Mouse (Mus musculus) stomach, embryonic 14.5 days (tissue): ENCODE results near the gene Gm11060. TPM values are rescaled to one million over a fixed set of nuclear protein-coding genes. Genes with fewer than 3 reads are reported as not detected.
A peak's percentile ranks its signal among the peaks of the same experiment; 100 is the strongest.

Experiments used
- ATAC-seq: fragments of 200-750 bp; cut with Nextera tagmentation; 2 replicates; pipeline ENCODE4 v1.8.0; 2017; ENCODE audit warnings: low read depth, moderate TSS enrichment; ENCODE audit not compliant: insufficient number of reproducible peaks, insufficient read depth, low FRiP score
- H3K27ac ChIP-seq: fragments of 300-500 bp; sonication (generic); 2 replicates; pipeline ENCODE4 v1.5.1; 2014; ENCODE audit warnings: mild to moderate bottlenecking, low read length, moderate library complexity, mixed read lengths
- H3K27me3 ChIP-seq: fragments of 300-500 bp; sonication (generic); 2 replicates; pipeline ENCODE4 v1.6.1; 2014; ENCODE audit warnings: low read length, control low read depth, mixed read lengths; ENCODE audit not compliant: control insufficient read depth, insufficient read depth
- H3K36me3 ChIP-seq: fragments of 300-500 bp; sonication (generic); 2 replicates; pipeline ENCODE4 v1.6.1; 2014; ENCODE audit warnings: mild to moderate bottlenecking, control low read depth, low read length, moderate library complexity, mixed read lengths; ENCODE audit not compliant: control insufficient read depth, insufficient read depth
- H3K4me1 ChIP-seq: fragments of 300-500 bp; sonication (generic); 2 replicates; pipeline ENCODE4 v1.6.1; 2014; ENCODE audit warnings: low read length, control low read depth, mixed read lengths; ENCODE audit not compliant: control insufficient read depth, insufficient read depth
- H3K4me2 ChIP-seq: fragments of 300-500 bp; sonication (generic); replicated peaks from 2 replicates; pipeline ENCODE4 v1.6.1; 2014; ENCODE audit warnings: low read depth, low read length, control low read depth
- H3K4me3 ChIP-seq: fragments of 300-500 bp; sonication (generic); 2 replicates; pipeline ENCODE4 v1.5.1; 2014; ENCODE audit warnings: low read depth, low read length, control low read depth
- H3K9ac ChIP-seq: fragments of 300-500 bp; sonication (generic); replicated peaks from 2 replicates; pipeline ENCODE4 v1.6.1; 2014; ENCODE audit warnings: low read depth, mild to moderate bottlenecking, control low read depth, low read length, moderate library complexity, mixed read lengths
- H3K9me3 ChIP-seq: fragments of 300-500 bp; sonication (generic); 2 replicates; pipeline ENCODE4 v1.6.1; 2016; ENCODE audit warnings: low read depth, low read length, control low read depth; ENCODE audit not compliant: control insufficient read depth
- WGBS: fragments of 180-500 bp; shearing (Covaris S2); extraction: QIAGEN DNeasy Blood & Tissue Kit; methylation state at CpG from one replicate; pipeline ENCODE4 v1.1.7; 2014; 5-methylcytosine and 5-hydroxymethylcytosine counted together
- polyA plus RNA-seq: library from polyadenylated mRNA; unstranded; fragments of >200 nt; fragmentation: Nextera tagmentation; extraction: Ambion mirVana; gene quantifications from 2 replicates; pipeline ENCODE4 v1.2.1, GENCODE M21; 2014

Gene Gm11060
- polyA plus RNA-seq, 1 experiment from 2014 or later, result not detected

DNA sequence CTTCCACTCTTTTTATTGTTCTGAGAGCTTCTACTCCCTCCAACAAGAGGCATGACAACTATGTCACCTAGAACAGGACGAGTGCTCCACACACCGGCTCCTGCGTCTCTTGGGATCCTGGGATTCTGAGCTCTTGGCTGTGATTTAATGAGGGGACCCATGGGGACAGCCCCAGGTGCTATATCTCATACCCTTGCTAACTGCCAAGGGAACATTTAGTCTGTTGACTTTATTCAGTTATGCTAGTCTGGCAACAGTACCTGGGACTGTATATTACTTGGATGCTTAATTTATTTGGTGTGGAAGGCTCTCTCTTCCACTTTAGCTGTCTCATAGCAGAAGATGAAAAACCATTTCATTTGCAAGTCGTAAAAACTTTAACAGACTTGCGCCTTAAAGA, 16.0 kb upstream of the Gm11060 start:
- H3K27ac ChIP-seq, result no peak overlapping the region
- no peaks in the 10 kb centered on the region for H3K9me3 ChIP-seq
- H3K36me3 ChIP-seq, result no peaks in the 10 kb centered on the region
- 0 out of 2 replicates have a peak, but pooled peaks cover 3% of the 10 kb centered on the region for H3K4me1 ChIP-seq
- no peaks in the 10 kb centered on the region for H3K27me3 ChIP-seq
- no peak overlapping the region for H3K9ac ChIP-seq
- no peak overlapping the region for H3K4me2 ChIP-seq
- WGBS, result 67% methylated on average over 5 of the region's 5 CpGs
- H3K4me3 ChIP-seq, result no peak overlapping the region
- ATAC-seq, result no peak

DNA sequence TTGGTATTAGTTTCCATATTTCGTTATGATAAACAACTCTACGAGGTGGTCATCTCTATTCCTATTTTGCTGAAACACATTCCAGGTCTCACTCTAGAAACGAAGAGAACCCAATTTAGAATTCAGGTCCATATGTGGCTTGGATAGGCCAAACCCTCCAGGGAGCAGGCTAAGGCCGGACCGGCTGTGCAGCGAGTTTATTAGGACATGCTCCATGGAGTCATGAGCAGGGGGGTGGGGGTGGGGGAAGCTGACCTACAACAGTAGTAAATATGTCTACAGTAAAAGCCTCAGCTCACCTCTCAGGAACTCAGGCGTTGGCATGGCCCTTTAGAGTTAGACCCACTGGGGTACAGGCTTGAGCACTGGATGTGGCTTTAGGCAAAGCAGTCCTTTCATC, 14.7 kb upstream of the Gm11060 start:
- Histone ChIP-seq H3K27ac (no peak overlapping the region), H3K4me2 (no peak overlapping the region), H3K4me3 (no peak overlapping the region), H3K9me3 (no peaks in the 10 kb centered on the region), H3K4me1 (0 out of 2 replicates have a peak, but pooled peaks cover 3% of the 10 kb centered on the region), H3K27me3 (no peaks in the 10 kb centered on the region), H3K9ac (no peak overlapping the region), H3K36me3 (no peaks in the 10 kb centered on the region)
- WGBS, result 93% methylated on average over 7 of the region's 7 CpGs
- no peak for ATAC-seq

DNA sequence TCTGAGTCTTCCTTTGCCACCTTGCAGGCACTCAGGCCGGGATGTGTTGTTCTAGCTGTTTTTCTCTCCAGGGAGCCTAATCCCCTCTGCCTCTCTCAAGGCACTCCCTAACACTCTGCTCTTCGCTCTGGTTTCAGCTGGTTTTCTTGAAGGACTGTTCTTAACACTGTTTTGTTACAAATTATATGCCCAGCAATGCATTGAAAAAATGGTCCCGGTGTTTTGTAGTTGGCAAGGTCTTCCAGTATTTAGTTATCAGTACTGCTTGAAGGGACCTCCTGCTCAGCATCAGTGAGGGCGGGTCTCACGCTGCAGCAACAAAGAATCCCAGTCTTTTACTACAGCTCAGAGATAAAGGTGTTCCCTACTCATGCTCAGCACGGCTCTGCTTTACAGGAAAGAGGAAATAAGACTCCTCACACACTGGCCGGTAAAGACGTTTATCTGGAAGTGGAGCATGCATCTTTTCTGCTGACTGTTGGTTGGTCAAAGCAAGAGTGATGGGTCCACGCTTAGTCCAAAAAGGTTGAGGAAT, 9.5 kb upstream of the Gm11060 start:
- no peaks in the 10 kb centered on the region for H3K9me3 ChIP-seq
- H3K4me1 ChIP-seq, result no peaks in the 10 kb centered on the region
- ATAC-seq, result no peak
- no peaks in the 10 kb centered on the region for H3K27me3 ChIP-seq
- H3K4me2 ChIP-seq, result no peak overlapping the region
- H3K36me3 ChIP-seq, result no peaks in the 10 kb centered on the region
- H3K9ac ChIP-seq, result no peak overlapping the region
- no peak overlapping the region for H3K27ac ChIP-seq
- H3K4me3 ChIP-seq, result no peak overlapping the region
- 33% methylated on average over 9 of the region's 9 CpGs for WGBS

DNA sequence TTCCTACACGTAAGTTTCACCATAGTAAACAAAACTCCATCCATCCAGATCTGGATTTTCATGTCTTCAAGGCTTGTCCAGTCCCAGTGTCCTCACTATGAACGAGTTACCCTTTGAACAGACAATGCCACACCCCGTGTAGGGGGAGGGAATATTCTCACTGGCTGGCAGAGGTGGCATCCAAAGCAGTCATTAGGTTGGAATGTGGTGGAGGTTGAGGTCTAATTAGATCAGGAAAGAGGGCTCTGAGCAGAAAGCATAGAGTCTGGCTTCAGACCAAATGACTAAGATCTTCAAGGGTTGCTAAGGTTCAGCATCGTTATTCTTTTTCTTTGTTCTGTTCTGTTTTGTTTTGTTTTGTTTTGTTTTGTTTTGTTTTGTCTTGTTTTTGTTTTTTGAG, 7.8 kb upstream of the Gm11060 start:
- Histone ChIP-seq H3K36me3 (no peaks in the 10 kb centered on the region), H3K4me1 (peaks cover 8% of the 10 kb centered on the region), H3K27me3 (no peaks in the 10 kb centered on the region), H3K4me3 (no peak overlapping the region), H3K9me3 (no peaks in the 10 kb centered on the region), H3K4me2 (no peak overlapping the region), H3K27ac (no peak overlapping the region), H3K9ac (no peak overlapping the region)
- ATAC-seq, result no peak
- 83% methylated on average over 4 of the region's 4 CpGs for WGBS

DNA sequence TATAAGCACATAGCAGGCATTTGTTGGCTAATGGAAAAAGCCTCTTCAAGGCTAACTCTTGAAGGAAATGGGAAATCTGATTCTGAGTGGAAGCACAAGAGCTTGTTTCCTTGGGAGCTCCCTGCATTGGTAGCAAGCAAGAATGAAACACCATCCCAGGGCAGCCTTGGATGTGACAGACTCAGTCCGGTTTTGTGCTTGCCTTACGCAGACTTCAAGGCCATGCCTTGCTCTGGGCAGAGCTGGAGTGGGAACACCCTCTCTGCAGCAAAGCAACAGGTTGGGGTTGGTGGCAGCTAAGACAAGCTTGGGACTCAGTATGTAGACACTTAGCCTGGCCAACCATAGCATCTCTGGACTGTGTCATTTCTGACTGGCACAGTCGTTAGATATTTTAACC, 5.7 kb upstream of the Gm11060 start:
- Histone ChIP-seq H3K27me3 (no peaks in the 10 kb centered on the region), H3K4me1 (peaks cover 20% of the 10 kb centered on the region), H3K4me2 (no peak overlapping the region), H3K36me3 (no peaks in the 10 kb centered on the region), H3K9me3 (no peaks in the 10 kb centered on the region), H3K27ac (no peak overlapping the region), H3K4me3 (no peak overlapping the region), H3K9ac (no peak overlapping the region)
- 90% methylated on average over 3 of the region's 3 CpGs for WGBS
- no peak for ATAC-seq

DNA sequence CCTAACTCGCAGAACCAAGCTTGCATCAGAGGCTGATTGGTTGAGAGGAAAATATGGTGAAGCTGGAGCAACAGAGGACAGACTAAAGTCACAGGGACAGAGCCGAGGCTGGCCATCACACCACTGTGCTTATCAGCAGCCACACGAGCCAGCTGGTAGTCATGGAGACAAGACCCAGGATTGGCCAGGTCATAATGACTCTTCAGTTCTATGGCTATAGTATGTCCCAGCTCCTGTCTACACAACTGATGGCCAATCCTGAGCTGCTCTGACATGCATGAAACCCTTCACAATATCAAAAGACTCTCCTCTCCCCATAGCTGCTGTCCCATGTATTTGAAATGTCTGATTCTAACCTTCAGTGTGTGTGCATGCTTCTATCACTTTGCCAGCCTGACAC, 3.8 kb upstream of the Gm11060 start:
- H3K4me1 ChIP-seq, result peaks cover 20% of the 10 kb centered on the region
- no peak overlapping the region for H3K4me2 ChIP-seq
- no peaks in the 10 kb centered on the region for H3K9me3 ChIP-seq
- H3K36me3 ChIP-seq, result no peaks in the 10 kb centered on the region
- WGBS, result 83% methylated on average over 3 of the region's 3 CpGs
- H3K9ac ChIP-seq, result no peak overlapping the region
- H3K4me3 ChIP-seq, result no peak overlapping the region
- no peak overlapping the region for H3K27ac ChIP-seq
- no peaks in the 10 kb centered on the region for H3K27me3 ChIP-seq
- ATAC-seq, result no peak

DNA sequence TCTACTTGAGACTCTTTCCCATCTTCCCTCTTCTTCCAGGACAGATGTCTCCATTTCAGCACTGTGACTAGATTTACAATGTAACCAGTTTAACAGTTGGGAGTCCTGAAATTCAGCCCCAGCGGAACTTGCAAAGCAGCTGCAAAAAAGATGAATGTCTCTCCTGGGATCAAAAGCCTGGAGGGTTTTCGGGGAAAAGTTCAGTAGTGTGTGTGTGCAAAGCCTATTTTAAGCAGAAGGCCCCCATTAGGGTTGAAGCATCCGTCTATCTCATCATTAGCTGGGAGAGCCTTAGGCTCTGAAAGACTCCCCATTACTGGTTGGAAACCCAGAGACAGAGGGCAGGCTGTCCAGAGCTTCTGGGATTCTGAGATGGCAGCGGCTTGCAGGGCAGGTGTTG, 2.7 kb upstream of the Gm11060 start:
- Histone ChIP-seq H3K36me3 (no peaks in the 10 kb centered on the region), H3K27ac (peak overlapping the region; percentile 78), H3K27me3 (no peaks in the 10 kb centered on the region), H3K4me2 (no peak overlapping the region), H3K9ac (no peak overlapping the region), H3K9me3 (no peaks in the 10 kb centered on the region), H3K4me1 (peaks cover 20% of the 10 kb centered on the region), H3K4me3 (no peak overlapping the region)
- ATAC-seq, result no peak
- 32% methylated on average over 4 of the region's 4 CpGs for WGBS

DNA sequence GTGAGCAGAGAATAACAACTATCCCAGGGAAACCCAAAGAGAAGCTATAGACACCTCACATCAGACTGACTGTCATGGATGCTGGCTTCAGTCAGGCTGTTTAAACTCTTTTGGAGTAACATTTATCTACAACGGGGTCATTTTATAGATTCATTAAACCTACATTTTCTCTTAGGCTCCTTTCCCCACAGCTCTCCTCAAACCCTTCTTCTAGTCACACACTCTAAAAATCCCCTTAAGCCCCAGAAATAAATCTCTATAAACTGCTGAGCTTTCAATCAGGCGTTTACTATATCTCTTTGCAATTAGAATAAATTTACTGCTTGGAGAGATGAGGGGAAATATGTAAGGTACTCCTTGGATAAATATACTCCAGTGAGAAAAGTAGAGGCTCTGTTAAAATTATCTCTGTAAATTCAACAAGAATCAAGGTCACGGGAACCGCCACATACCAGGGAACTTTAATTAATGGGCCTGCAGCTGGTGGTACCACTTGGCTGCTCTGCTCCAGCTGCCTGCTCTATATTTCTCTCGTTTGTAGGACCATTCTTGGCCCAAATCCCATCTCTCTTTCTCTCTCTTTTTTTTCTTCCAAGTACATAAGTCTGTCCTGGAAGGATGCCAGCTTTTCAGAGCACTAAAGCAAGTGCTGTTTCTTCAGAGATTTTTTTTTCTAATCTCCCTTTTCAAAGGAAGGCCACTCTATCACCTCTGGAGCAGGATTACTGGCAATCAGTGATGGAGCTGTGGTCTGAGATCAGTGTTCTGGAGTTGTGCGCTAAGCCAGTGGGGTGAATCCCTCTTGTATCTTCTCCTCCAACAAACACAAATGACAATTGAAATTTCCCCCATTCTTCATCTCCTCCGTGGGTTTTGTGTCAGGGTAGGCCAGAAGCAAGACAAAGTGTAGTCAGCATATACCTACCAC, 2.0 kb upstream of the Gm11060 start:
- Histone ChIP-seq H3K4me3 (no peak overlapping the region), H3K27ac (peak overlapping the region; percentile 78), H3K4me1 (peaks cover 20% of the 10 kb centered on the region), H3K9me3 (no peaks in the 10 kb centered on the region), H3K27me3 (no peaks in the 10 kb centered on the region), H3K9ac (no peak overlapping the region), H3K36me3 (no peaks in the 10 kb centered on the region), H3K4me2 (no peak overlapping the region)
- peak; percentile 79; the same call in 1 of the 2 replicates for ATAC-seq
- 17% methylated on average over 7 of the region's 7 CpGs for WGBS
